Mouse (Mus musculus) thymus, adult 2 months (tissue): ENCODE results near the gene St8sia1.

Source experiments
- CTCF ChIP-seq: fragments of 200-500 bp; IDR thresholded peaks from 2 replicates; pipeline ENCODE4 v1.5.1; 2012; ENCODE audit warnings: mild to moderate bottlenecking, control low read depth, low read length, moderate library complexity, borderline replicate concordance; ENCODE audit not compliant: control insufficient read depth, poor library complexity, insufficient read depth; ENCODE audit errors: extremely low read depth
- POLR2A ChIP-seq: fragments of 200-500 bp; IDR thresholded peaks from 2 replicates; pipeline ENCODE4 v1.6.1; 2012; ENCODE audit warnings: mild to moderate bottlenecking, low read length, control low read depth, moderate library complexity; ENCODE audit not compliant: control insufficient read depth, poor library complexity, insufficient read depth; ENCODE audit errors: extremely low read depth

- no peak for TF ChIP-seq POLR2A
- TF ChIP-seq CTCF = no peak
Measured at GRCm38 (mm10) chr6:142952361-142952954, 11.8 kb downstream of the St8sia1 start.
